Comparison of ENCODE assay signal across 8 mouse cellular contexts in the genomic region with DNA sequence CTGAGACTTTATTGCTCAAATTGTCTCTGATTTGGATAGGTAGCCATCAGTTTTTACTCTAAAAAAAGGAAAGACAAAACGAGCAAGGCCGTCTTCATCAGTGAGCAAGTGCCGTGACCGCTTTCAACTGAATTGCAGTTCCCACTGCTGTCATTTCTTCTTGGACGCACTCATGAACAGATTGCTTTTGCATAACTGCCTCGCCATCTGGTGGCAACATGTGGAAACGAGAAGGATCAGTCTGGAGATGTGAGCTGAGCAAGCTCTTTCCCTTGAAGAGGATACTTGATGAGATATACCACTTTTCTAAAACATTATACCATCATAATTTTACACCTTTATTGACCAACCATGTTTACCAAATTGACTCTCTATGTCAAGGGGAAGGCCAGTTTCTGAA.
A peak's percentile ranks its signal among the peaks of the same experiment; 100 is the strongest.
DNase-seq lines count a peak whose midpoint lies in the region; ATAC-seq lines count a peak whose summit lies in the region.

No protein-coding gene starts in this region.

- H3K36me3 ChIP-seq in embryonic facial prominence, embryonic 13.5 days, result no peaks in the 10 kb centered on the region
- H3K36me3 ChIP-seq in neural tube, embryonic 15.5 days, result no peaks in the 10 kb centered on the region

- no peak overlapping the region for H3K27ac ChIP-seq in embryonic facial prominence, embryonic 13.5 days
- H3K27ac ChIP-seq in neural tube, embryonic 15.5 days (replicated peaks), result no peak overlapping the region

- ATAC-seq in embryonic facial prominence, embryonic 13.5 days (ENCODE audit: insufficient number of reproducible peaks, insufficient read depth, low FRiP score, low TSS enrichment, low read depth), result 0 out of 2 replicates have a peak, but pooled peaks have one; percentile 59
- ATAC-seq in neural tube, embryonic 15.5 days (ENCODE audit: low FRiP score), result peak; percentile 96

- peak; percentile 79 for DNase-seq in CD4-positive, CD25-positive, alpha-beta regulatory T cell, adult 2 months (ENCODE audit: low read depth, low spot score)
- peak; percentile 10 to 47 for DNase-seq in adrenal gland, postnatal 4 days (ENCODE audit: low spot score in 2 of 2)
- peak; percentile 58 to 77 for DNase-seq in heart, postnatal 14 days
- peak; percentile 73 for DNase-seq in large intestine, adult 2 months (ENCODE audit: low read depth, low spot score)
- peak; percentile 73 to 77 for DNase-seq in lung, adult 18-20 months
- peak; percentile 72 for DNase-seq in testis, postnatal 10 days (ENCODE audit: low spot score)

- no peaks in the 10 kb centered on the region for H3K4me1 ChIP-seq in embryonic facial prominence, embryonic 13.5 days
- H3K4me1 ChIP-seq in neural tube, embryonic 15.5 days, result no peaks in the 10 kb centered on the region; the same call in 1 of the 2 replicates

- H3K4me3 ChIP-seq in embryonic facial prominence, embryonic 13.5 days, result no peak overlapping the region
- no peak overlapping the region for H3K4me3 ChIP-seq in neural tube, embryonic 15.5 days (replicated peaks)

- H3K27me3 ChIP-seq in embryonic facial prominence, embryonic 13.5 days, result no peaks in the 10 kb centered on the region
- H3K27me3 ChIP-seq in neural tube, embryonic 15.5 days (replicated peaks), result no peaks in the 10 kb centered on the region

- no peak overlapping the region for H3K9ac ChIP-seq in embryonic facial prominence, embryonic 13.5 days
- no peak overlapping the region for H3K9ac ChIP-seq in neural tube, embryonic 15.5 days (replicated peaks)

- WGBS in embryonic facial prominence, embryonic 13.5 days, result 3% methylated on average over 7 of the region's 7 CpGs
- WGBS in large intestine, adult 2 months, result 2% methylated on average over 7 of the region's 7 CpGs
- WGBS in neural tube, embryonic 15.5 days, result 3% methylated on average over 7 of the region's 7 CpGs

- H3K4me2 ChIP-seq in embryonic facial prominence, embryonic 13.5 days, result no peak overlapping the region
- H3K4me2 ChIP-seq in neural tube, embryonic 15.5 days, result no peak overlapping the region

- no peaks in the 10 kb centered on the region for H3K9me3 ChIP-seq in embryonic facial prominence, embryonic 13.5 days
- H3K9me3 ChIP-seq in neural tube, embryonic 15.5 days (replicated peaks), result no peaks in the 10 kb centered on the region

- intact Hi-C loops in heart, postnatal 14 days (cut with DNase I), result loop anchor here (2.0 to 5.0 kb wide), 2 partner anchors 324 to 517 kb away; no protein-coding TSS in a partner anchor

Comparison
In these comparisons a context has a peak if more than half of its experiments do, and no peak if none do; other contexts are left out.
1. DNase-seq: peak in every context shown above with its lines; median percentile 79 in CD4-positive, CD25-positive, alpha-beta regulatory T cell, adult 2 months; 75 in lung, adult 18-20 months; 73 in large intestine, adult 2 months; 72 in testis, postnatal 10 days; 68 in heart, postnatal 14 days; 28 in adrenal gland, postnatal 4 days.